Mouse (Mus musculus) gastrocnemius, adult 2 months (tissue): ENCODE results near the gene Igsf21. TPM values are rescaled to one million over a fixed set of nuclear protein-coding genes. Genes with fewer than 3 reads are reported as not detected.

Source experiments
- DNase-seq: peaks from one replicate; pipeline ENCODE4 v3.0.0; 2022
- H3K27ac ChIP-seq: fragments of 200-600 bp; 2 replicates; pipeline ENCODE4 v1.8.1; 2022; ENCODE audit warnings: mild to moderate bottlenecking
- H3K4me3 ChIP-seq: fragments of 200-600 bp; 2 replicates; pipeline ENCODE4 v1.8.1; 2022; ENCODE audit warnings: mild to moderate bottlenecking, moderate library complexity
- CTCF ChIP-seq: fragments of 200-600 bp; IDR thresholded peaks from 2 replicates; pipeline ENCODE4 v1.8.1; 2022; ENCODE audit warnings: antibody characterized with exemption, mild to moderate bottlenecking, moderate library complexity
- intact Hi-C: fragments of 180-260 bp; cut with DNase I; formaldehyde crosslinking; loops from one replicate; pipeline ENCODE4 v1.15.1; 2025
- total RNA-seq, 2 experiments: library from RNA; stranded (reverse); gene quantifications; 2 replicates each; pipeline ENCODE4 v1.2.3; 2021

Gene Igsf21
- total RNA-seq, 2 experiments from 2014 or later: 0.22 TPM; not detected in 1

GRCm38 (mm10) chr4:140248396-140248795 lies 1.8 kb upstream of the Igsf21 start:
- TF ChIP-seq CTCF: no peak
- intact Hi-C loops: no loop called here

GRCm38 (mm10) chr4:140247006-140248003 lies 721 bp upstream of the Igsf21 start:
- no peak for DNase-seq
- intact Hi-C loops: no loop called here
- no peak for TF ChIP-seq CTCF
- no peak overlapping the region for H3K27ac ChIP-seq
- H3K4me3 ChIP-seq: no peak overlapping the region

More at GRCm38 (mm10) chr4:140248396-140248795, 1.8 kb upstream of the Igsf21 start:
- Histone ChIP-seq H3K27ac (no peak overlapping the region), H3K4me3 (no peak overlapping the region)
- no peak for DNase-seq

GRCm38 (mm10) chr4:140245286-140246179 lies 1.1 kb downstream of the Igsf21 start:
- H3K27ac ChIP-seq: no peak overlapping the region
- no peak overlapping the region for H3K4me3 ChIP-seq
- intact Hi-C loops: no loop called here
- TF ChIP-seq CTCF: no peak; the same call in 1 of the 2 replicates
- DNase-seq: no peak

DNA sequence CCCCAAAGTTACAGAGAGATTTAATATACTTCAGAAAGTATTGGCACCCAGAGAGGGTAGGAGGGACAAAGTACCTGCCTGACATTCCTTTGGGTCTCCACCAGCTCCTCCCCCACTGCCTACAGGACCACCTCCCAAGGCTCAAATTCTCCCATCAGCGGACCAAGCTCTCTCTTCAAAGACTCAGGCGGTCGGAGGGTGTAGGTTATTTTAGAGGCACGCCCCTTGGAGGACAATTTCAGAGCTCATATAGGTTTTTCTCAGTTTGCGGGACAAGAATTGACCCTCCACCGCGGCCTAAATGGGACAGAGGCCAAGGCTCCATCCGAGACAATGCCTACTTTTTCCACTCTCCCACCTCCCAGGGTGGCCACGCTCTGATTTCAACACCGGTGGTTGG lies 1.7 kb downstream of the Igsf21 start:
- TF ChIP-seq CTCF: no peak
- Histone ChIP-seq H3K4me3 (no peak overlapping the region), H3K27ac (no peak overlapping the region)
- intact Hi-C loops: no loop called here
- no peak for DNase-seq

DNA sequence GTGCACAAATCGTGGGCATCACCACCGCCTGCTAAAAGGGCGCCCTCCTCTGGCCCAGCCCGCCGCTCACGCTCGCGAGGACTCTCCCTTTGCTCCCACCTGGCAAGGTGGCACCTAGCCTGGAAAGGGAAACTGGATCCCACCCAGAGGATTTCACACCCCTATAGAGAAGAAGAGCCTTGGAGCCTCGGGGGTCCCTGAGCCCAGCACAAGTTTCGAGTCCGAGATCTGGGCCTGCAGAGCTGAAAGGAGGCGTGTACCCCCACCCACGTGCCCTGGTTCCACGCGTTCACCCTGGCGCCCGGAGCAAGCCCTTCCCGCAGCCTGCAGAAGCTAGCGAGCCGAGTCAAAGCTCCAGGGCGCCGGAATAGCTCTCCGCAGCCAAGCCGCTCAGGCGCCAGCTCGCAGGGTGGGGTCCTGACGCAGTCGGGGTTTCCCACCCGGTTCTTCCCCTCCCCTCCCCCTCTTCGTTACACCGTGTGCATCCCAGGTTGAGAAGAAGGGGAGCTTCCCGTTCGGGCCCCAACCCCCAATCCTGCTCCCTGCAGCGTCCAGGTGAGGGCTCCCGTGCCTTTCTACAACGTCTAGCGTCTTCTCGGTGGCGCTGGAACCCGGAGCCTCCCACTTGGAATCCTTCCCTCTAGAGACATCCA lies 2.3 kb downstream of the Igsf21 start:
- no peak for DNase-seq
- TF ChIP-seq CTCF: no peak
- no peak overlapping the region for H3K27ac ChIP-seq
- no peak overlapping the region for H3K4me3 ChIP-seq
- intact Hi-C loops: no loop called here

- H3K4me3 ChIP-seq: no peak overlapping the region
- intact Hi-C loops: no loop called here
Measured at GRCm38 (mm10) chr4:140243231-140243630, 3.4 kb downstream of the Igsf21 start.

GRCm38 (mm10) chr4:140242291-140242690 lies 4.3 kb downstream of the Igsf21 start:
- no peak overlapping the region for H3K27ac ChIP-seq
- H3K4me3 ChIP-seq: no peak overlapping the region
- no peak for TF ChIP-seq CTCF
- DNase-seq: no peak
- intact Hi-C loops: no loop called here

More at GRCm38 (mm10) chr4:140243231-140243630, 3.4 kb downstream of the Igsf21 start:
- DNase-seq: no peak
- TF ChIP-seq CTCF: no peak
- H3K27ac ChIP-seq: no peak overlapping the region

- DNase-seq: no peak
- intact Hi-C loops: no loop called here
- H3K4me3 ChIP-seq: no peak overlapping the region
- TF ChIP-seq CTCF: no peak
- H3K27ac ChIP-seq: no peak overlapping the region
Measured at GRCm38 (mm10) chr4:140237305-140237741, 9.3 kb downstream of the Igsf21 start.

DNA sequence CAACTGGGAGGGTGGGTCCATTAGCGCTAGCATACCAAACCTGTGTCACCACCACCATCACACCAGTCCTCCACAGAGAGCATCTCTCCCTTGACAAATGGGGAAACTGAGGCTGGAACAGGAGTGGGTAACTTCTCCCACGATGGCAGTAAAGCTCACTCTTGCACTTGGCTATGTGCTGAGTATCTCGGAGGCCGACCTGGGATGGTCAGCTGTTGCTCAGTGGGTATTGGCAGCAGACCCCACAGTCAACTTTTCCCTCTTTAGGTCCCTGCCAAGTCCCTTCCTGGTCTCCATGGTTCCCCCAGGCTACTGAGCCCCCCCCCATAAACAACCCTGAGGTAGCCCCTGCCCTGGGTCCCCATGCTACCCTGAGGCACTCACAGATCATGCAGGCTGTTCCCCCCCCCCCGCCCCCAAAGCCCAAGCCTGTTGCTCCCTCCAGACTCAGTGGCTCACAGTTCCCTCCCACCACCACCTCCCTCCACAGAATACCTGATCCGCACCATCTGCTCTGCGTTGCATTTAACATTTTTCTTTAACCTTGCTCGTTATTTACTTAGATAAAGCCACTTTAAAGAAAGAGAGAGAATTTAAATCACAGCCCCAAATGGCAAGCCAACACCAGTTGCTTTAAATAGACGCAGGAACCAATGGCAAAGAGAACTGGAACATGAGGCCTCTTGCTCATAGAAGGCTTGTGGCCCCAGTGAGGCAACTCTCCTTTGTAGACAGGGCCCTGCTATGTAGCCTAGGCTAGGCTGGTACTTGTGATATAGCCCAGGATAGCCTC lies 11.0 kb downstream of the Igsf21 start:
- no peak overlapping the region for H3K27ac ChIP-seq
- no peak overlapping the region for H3K4me3 ChIP-seq
- intact Hi-C loops: no loop called here
- no peak for DNase-seq
- no peak for TF ChIP-seq CTCF

DNA sequence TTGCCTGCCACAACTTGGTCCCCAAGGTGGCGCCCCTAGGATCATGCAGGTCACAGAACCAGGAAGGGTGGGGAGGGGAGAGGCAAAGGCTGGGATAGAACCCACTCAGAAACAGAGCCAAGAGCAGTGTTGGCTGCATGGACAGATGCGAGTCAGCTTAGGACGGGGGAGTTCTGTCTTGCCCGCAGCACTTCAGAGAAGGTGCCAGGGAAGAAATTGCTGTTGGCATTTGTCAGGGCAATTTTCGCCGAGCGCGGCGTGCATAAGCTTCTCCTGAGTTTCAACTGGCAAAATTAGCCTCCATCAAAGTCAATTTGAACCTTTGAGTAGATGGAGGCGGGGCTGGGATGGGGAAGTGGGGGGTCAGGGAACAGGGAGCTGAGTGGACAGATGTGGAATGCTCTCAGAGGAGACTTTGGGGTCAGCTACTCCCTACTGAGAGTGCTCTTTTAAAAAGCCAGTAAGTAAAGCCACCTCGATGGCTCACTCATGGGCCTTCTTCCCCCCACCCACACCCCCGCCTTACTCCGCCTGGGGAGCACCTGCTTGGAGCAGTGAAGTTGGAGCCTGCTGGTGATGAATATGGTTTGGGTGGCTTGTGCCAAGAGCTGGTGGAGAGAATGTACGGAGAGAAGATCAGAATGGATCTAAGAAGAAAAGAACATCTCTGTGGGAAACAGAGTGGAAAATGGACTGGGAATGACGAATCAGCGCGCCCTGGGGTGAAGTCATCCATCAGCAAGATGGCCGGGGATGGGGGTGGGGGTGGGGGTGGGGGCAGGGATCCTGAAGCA lies 12.0 kb downstream of the Igsf21 start:
- intact Hi-C loops: no loop called here
- H3K4me3 ChIP-seq: no peak overlapping the region
- H3K27ac ChIP-seq: no peak overlapping the region
- no peak for DNase-seq
- TF ChIP-seq CTCF: no peak

- intact Hi-C loops: no loop called here
- DNase-seq: no peak
- Histone ChIP-seq H3K27ac (no peak overlapping the region), H3K4me3 (no peak overlapping the region)
- no peak for TF ChIP-seq CTCF
Measured at GRCm38 (mm10) chr4:140227837-140228236, 18.7 kb downstream of the Igsf21 start.
